Mouse (Mus musculus): ENCODE results near the gene Itgb2l. TPM values are rescaled to one million over a fixed set of nuclear protein-coding genes. Genes with fewer than 3 reads are reported as not detected.
A peak's percentile ranks its signal among the peaks of the same experiment; 100 is the strongest.
"Not testable (repeated sequence)": the region's sequence is repeated elsewhere in the genome, so short reads cannot be mapped to it uniquely, and the experiment has no call there.

The Itgb2l gene
- total RNA-seq (2021) = not detected

DNA sequence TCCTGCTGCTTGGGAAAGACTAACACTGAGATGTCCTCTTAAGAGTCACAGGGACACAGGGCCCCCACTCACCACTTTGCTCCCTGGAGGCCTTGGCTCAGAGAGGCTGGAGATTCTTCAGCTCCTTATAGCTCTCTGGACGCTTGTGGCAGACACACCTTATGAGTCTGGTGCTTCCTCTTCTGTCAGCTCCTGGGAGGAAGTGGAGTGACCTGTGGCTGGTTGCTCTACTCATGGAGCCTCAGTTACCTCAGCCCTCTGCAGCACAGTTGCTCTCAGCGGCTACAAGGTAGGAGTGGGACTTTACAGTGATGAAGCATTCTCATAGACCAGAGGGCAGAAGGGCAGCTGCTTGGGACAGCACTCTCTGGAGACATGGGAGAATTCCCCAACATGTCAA is at the start of gene Itgb2l:
Gene Itgb2l (minus strand): TSS at position 152 of the 400 bp plus-strand sequence.
- DNase-seq = no peak
- intact Hi-C loops (cut with DNase I) = no loop called here

DNA sequence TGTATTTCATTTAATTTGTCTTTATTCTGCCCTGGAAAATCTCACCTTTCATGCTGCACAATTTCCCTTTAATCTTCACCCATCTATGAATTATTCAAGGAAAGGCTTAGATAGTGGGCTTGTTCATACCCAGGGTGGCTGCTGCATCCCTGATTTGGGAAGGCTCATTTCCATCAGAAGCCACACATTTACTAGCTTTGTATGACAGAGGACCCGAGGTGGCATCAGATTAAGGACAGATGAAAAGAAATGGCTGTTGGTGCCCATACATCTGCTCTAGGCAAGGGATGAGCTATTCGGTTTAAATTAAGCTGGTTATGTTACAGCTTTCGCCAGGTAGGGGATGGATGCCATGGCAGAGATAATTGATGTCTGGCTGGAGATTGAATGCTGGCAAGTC is 48.1 kb upstream of the Itgb2l start:
- no peak for DNase-seq
- intact Hi-C loops (cut with DNase I) = no loop called here

DNA sequence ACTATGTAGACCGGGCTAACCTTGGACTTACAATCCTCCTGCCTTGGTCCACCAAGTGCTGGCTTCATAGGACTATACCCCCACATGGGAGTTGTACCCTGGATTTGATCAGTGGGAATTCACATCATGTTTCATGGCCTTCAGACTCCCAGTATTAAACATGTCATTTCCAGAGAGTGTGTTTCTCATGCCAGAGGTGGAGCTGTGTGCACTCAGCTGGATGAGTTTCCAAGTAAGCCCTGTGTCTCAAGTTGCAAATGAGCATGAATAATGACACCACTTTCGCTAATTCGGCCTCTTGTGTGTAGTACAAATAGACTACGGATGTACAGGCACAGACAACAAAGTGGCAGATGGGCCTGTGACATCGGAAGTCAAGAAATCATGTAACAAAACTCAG is 44.6 kb upstream of the Itgb2l start:
- DNase-seq = no peak
- intact Hi-C loops (cut with DNase I) = no loop called here

DNA sequence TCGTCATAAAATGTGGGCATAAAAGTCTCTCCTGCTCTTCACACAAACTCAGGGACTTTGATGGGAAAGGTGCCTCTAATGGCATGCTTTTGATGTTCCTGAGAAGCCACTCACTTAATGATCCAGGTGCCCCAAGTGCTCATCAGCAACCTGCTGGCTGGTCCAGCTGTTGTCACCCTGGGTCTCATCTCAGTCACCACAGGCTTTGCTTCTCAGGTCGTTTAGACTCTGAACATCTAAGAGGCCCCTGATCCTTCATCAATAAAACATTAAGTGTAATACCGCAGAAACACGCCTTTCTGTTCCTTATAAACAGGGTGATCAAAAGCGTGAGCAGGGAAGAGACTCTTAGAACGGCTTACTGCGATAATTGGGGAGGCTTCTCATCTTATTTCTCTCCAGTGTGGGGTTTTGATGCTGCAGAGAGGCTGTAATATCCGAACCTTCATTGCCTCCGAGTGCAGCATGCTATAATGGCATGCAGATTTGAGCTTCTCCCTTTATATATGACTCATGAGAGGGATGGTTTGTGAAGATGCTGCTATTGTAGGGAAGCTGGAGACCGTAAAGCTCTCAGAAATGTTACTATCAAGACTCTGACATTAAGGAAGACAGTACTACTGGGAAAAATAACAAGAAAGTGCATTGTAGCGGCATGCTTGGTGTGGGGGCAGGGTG is 43.7 kb upstream of the Itgb2l start:
- no peak for DNase-seq
- intact Hi-C loops (cut with DNase I) = no loop called here

DNA sequence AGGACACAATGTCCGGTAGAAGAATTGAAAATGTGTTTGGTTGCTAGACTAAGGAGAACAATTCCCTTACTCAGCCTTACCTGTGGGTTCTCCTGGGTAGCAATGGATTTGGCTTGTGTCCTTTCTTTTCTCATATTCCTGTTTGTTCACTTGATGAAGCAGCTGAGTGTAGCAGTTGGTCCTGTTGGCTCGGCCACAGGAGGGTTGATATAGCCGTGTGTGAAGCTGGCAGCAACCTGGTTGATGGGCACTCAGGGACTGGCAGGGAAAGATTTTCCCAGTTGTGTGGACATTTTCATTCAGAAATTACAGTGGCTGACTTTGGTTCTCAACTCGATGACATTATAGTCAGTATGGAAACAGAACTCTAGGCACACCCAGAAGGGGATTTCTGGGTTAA is 38.4 kb upstream of the Itgb2l start:
- DNase-seq = no peak
- intact Hi-C loops (cut with DNase I) = no loop called here

DNA sequence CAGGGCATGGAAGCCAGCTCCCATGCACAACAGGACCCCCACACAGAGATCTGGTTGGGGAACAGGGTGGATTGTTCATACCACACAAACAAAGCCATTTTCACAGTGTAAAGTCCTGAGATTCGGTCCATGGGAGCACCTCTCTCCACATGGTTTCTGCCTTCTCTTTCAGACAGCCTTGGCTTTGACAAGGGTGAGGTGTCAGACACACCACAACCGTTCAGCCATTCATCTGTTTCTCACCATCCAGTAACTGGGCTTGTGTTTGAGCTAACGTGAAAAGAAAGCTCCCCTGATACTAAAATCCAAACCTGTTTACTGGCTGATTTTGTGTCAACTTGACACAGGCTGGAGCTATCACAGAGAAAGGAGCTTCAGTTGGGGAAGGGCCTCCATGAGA is 30.8 kb upstream of the Itgb2l start:
- no peak for DNase-seq
- intact Hi-C loops (cut with DNase I) = no loop called here

GRCm38 (mm10) chr16:96472816-96473215 is 29.4 kb upstream of the Itgb2l start:
- no peak for DNase-seq
- intact Hi-C loops (cut with DNase I) = no loop called here

GRCm38 (mm10) chr16:96472361-96472760 is 28.9 kb upstream of the Itgb2l start:
- intact Hi-C loops (cut with DNase I) = no loop called here
- DNase-seq = no peak

- no peak for DNase-seq
- intact Hi-C loops (cut with DNase I) = no loop called here
Measured at GRCm38 (mm10) chr16:96469640-96470039, 26.2 kb upstream of the Itgb2l start.

- intact Hi-C loops (cut with DNase I) = no loop called here
- peak; percentile 8 to 13 for DNase-seq
Measured at GRCm38 (mm10) chr16:96468698-96469097, 25.3 kb upstream of the Itgb2l start.

- intact Hi-C loops (cut with DNase I) = no loop called here
- DNase-seq = no peak
Measured at GRCm38 (mm10) chr16:96468011-96468410, 24.6 kb upstream of the Itgb2l start.

DNA sequence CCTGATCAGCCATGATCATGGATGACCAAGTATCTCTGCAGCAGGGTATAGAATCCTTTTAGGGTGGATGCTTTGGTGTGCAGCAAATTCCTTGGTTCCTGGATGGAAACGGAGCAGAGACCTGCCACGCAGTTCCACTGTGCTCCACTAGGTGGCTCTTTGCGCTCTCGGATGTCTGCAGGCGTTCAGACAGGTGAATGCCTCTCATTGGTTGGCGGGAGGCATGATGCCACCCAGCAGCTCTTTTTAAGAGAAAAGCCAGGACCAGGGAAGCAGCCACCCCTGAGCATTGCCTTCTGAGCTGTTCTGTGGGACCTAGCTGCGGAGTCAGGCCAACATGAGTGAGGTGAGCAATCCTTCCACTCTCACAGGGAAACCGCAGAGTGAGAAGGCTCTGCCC is 24.0 kb upstream of the Itgb2l start, which contains the start of gene Pcp4:
Gene Pcp4 (plus strand): TSS at position 162 of the 400 bp plus-strand sequence.
- intact Hi-C loops (cut with DNase I) = loop anchor here (1.0 kb wide), 2 partner anchors 144 to 204 kb away; no protein-coding TSS in a partner anchor
- peak; percentile 55 to 77 for DNase-seq

GRCm38 (mm10) chr16:96460788-96461187 is 17.4 kb upstream of the Itgb2l start:
- intact Hi-C loops (cut with DNase I) = no loop called here
- DNase-seq = no peak

- DNase-seq = no peak
- intact Hi-C loops (cut with DNase I) = loop anchor here (5.0 kb wide), 1 partner anchor 782 kb away; no protein-coding TSS in a partner anchor
Measured at GRCm38 (mm10) chr16:96459356-96459755, 15.9 kb upstream of the Itgb2l start.

DNA sequence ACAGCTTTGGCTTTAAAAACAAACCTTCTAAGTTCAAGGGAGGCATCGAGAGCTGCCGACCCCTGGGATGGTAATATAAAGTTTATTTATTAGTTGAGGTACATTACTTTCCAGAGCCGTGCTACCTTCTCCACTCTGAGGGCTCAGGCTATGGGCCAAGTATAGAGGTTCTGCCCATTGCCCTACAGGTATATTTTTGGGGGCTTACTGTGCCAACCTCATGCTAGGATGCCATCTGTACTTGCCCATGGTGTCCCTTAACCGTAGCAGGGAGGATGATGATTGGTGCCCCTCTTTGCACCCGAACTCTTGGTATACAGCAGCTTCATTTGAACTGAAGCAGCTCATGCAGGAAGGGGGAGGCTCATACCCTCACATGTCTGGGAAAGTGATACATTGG is 14.2 kb upstream of the Itgb2l start:
- intact Hi-C loops (cut with DNase I) = loop anchor here (5.0 kb wide), 1 partner anchor 780 kb away; no protein-coding TSS in a partner anchor
- DNase-seq = no peak

DNA sequence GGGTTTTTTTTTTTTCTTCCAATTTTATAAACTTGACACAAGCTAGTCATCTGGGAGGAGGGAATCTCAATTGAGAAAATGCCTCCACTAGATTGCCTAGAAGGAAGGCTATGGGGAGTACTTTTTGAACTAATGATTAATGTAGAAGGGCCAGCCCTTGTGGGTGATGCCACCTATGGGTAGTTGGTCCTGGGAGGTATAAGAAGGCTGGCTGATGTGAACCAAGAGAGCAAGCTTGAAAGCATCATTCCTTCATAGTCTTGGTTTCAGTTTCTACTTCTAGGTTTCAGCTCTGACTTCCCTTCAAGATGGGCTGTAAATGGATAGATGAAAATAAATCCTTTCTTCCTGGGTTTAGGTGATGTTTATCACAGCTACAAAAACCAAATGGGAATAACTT is 10.7 kb upstream of the Itgb2l start:
- intact Hi-C loops (cut with DNase I) = no loop called here
- DNase-seq = no peak

DNA sequence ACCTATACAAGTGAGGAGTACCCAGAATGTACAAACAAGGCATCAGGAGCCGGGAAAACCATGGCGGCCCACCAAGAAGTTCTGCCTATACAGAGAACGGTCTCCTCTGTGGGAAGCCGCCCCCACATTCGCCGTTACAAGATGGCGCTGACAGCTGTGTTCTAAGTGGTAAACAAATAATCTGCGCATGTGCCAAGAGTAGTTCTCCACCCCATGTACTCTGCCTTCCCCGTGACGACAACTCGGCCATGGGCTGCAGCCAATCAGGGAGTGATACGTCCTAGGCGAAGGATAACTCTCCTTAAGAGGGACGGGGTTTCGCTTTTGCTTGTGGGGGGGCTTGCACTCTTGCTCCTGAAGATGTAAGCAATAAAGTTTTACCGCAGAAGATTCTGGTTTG is 7.5 kb upstream of the Itgb2l start:
- DNase-seq; intact Hi-C loops (cut with DNase I): not testable (repeated sequence)

DNA sequence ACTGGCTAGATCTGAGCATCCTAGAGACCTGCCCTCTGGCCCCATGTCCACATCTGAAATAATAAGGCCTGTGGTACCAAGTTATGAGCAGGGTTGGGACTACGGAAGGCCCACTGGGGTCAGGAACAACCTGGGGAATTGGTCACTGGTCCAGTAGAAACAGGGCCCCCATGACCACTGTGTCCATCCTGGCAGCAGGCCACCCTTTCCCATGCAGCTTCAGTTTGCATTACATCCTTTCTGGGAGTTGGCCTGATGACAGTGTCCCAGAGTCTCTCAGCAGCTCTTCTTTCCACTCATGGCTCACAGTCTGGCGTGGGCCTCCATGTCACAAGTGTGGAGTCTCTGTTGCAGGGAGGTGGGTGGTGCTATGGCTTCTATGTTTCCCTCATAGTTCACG is 1.6 kb downstream of the Itgb2l start:
- intact Hi-C loops (cut with DNase I) = no loop called here
- DNase-seq = no peak

- no peak for DNase-seq
- intact Hi-C loops (cut with DNase I) = no loop called here
Measured at GRCm38 (mm10) chr16:96440871-96441270, 2.5 kb downstream of the Itgb2l start.

- no peak for DNase-seq
- intact Hi-C loops (cut with DNase I) = no loop called here
Measured at GRCm38 (mm10) chr16:96439682-96440081, 3.7 kb downstream of the Itgb2l start.

GRCm38 (mm10) chr16:96438946-96439345 is 4.5 kb downstream of the Itgb2l start:
- DNase-seq = no peak
- intact Hi-C loops (cut with DNase I) = no loop called here

DNA sequence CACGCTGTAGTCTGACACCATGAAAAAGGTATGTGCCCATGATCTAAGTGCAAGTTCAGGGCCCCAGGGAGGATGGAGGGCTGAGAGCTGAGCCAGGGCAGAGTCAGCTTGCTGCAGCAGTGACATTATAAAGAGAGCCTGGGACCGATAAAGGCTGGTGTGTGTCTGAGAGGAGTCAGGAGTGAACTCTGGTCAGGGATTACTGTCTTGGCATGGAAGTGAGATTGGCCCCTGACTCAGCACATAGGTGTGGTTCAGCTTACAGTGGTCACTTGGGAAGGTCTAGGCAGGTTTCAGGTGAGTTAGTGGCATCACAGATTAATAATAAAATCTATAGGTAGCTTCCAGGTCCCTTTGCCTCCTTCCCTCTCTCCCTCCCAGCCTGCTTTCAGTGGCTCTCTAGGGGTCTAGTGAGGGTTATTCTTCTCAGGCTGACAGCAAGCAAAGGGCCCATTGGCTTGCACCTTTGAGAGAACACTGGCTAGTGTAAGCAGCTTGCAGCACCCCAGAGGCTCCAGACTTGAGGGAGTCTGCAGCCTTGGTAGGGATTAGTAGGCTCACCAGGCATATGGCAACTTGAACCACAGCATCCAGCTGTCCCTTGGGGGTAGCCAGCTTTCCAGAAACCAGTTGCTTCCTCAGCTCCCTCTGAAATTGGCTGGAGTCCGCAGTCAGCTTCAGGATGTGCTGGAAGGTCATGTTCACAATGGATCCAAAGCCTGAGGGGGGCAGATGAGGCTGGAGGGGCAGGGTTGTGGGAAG is 9.2 kb downstream of the Itgb2l start:
- no peak for DNase-seq
- intact Hi-C loops (cut with DNase I) = no loop called here
